Mouse (Mus musculus) brain, embryonic 14.5 days (tissue): ENCODE data around the gene Dcaf12. TPM values are rescaled to one million over a fixed set of nuclear protein-coding genes. Genes with fewer than 3 reads are reported as not detected.

Source experiments
- DNase-seq: peaks from one replicate; pipeline ENCODE4 v3.0.0-alpha.2; 2011; ENCODE audit warnings: low read depth
- CTCF ChIP-seq: fragments of 200-500 bp; IDR thresholded peaks from 2 replicates; pipeline ENCODE4 v1.5.1; 2012; ENCODE audit warnings: inconsistent platforms, mild to moderate bottlenecking, moderate library complexity, borderline replicate concordance; ENCODE audit not compliant: insufficient read depth, insufficient read length; ENCODE audit errors: extremely low read depth
- POLR2A ChIP-seq: fragments of 200-500 bp; IDR thresholded peaks from 2 replicates; pipeline ENCODE4 v1.6.1; 2012; ENCODE audit warnings: mild to moderate bottlenecking, inconsistent platforms, borderline replicate concordance; ENCODE audit not compliant: poor library complexity, insufficient read depth, insufficient read length, severe bottlenecking; ENCODE audit errors: extremely low read depth
- polyA plus RNA-seq: library from polyadenylated mRNA; depleted of rRNA; stranded (reverse); fragments of >200 nt; gene quantifications from 2 replicates; pipeline ENCODE4 v1.2.3, GENCODE M21; 2012; rRNA removed

Dcaf12 gene
- polyA plus RNA-seq: 55.0 and 63.3 TPM in 2 replicates

DNA sequence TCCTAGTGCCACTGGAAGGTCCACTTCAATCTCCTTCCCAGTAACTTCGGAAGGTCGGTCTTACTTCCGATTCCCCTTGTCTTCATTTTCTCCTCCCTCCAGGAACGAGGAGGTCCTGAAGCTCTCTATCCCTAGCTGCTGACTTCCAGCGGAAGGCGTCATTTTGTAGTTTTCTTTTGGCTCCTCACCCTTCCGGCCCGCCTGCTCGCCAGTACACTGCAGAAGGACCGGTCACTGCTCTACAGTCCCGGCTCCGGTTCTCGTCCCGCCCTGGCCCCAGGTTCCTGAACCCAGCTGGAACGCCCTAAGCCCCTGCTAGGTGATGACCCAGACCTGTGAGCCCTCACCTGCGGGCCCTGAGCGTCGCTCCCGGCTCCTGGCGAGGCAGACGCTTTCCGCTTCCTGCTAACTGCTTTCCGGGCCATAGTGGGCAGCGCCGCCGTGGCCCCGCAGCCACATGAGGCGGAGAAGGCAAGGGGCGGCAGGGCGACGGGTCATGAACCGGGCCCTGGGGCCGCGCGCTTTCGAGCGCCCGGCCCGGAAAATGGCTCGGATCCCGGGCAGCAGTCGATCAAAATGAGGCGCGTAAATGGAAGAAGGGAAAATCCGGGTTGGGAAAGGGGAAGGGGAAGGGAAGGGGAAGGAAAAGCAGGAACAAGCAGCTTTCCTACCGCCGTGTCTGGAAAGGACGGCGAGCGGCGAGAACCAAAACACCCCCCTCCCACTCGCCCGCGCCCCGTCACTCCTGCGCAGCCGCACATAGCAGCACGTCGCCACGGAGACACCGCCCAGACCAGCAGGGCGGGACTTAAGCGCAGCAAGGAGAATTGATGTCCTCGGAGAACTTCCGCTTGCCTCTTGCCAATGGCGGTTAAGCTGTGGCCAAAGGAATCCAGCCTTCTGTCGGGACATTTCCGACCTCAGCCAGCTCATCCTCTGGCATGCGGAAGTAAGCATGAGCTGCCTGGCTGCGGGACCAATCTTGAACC, at the start of gene Dcaf12:
Gene Dcaf12, minus strand, starts transcription at position 749 of the 989 bp plus-strand sequence.
- TF ChIP-seq POLR2A (peak; percentile 64; the same call in 1 of the 2 replicates), CTCF (no peak)
- DNase-seq: peak; percentile 99

GRCm38 (mm10) chr4:41361059-41361458, 46.4 kb upstream of the Dcaf12 start:
- TF ChIP-seq CTCF (no peak), POLR2A (no peak)
- no peak for DNase-seq

- TF ChIP-seq CTCF (no peak), POLR2A (no peak)
- no peak for DNase-seq
Observed at GRCm38 (mm10) chr4:41359358-41359757, 44.7 kb upstream of the Dcaf12 start.

DNA sequence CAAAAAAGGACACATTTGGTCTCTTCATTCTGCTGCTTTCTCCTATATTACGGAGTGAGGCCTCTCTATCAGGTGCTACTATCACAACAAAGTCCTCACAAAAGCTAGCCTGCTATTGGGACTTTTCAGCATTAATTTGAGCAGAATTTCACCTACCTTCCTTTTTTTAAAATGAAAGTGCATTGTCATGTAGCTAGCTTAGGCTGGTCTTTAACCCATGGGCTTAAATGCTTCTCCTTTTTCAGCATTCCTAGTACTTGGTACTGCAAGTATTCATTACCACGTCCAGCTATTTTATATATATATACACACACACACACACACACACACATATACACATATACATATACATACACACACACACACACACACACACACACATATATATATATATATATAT, 44.0 kb upstream of the Dcaf12 start:
- TF ChIP-seq POLR2A (no peak), CTCF (no peak)
- no peak for DNase-seq

DNA sequence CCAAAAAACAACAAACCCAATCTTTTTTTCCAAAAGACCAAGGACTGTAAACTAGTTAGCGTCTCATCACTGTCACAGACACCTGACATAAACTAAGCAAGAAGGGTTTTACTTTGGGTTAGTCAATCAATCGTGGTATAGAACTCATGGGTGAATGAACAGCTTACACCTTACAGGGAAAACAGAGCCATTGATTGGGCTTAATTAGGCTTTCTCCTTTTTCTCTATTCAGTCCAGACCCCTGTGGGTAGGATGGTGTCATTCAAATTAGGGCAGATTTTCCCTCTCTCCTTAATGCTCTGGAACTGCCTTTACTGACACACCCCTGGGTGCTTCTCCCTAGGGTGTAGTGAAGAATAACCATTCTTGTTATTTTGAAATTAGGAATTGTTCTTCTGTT, 42.5 kb upstream of the Dcaf12 start:
- TF ChIP-seq CTCF (no peak), POLR2A (no peak)
- peak; percentile 64 for DNase-seq

- no peak for DNase-seq
- TF ChIP-seq POLR2A (no peak), CTCF (no peak)
Observed at GRCm38 (mm10) chr4:41353265-41353664, 38.6 kb upstream of the Dcaf12 start.

GRCm38 (mm10) chr4:41352758-41353157, 38.1 kb upstream of the Dcaf12 start:
- TF ChIP-seq CTCF (no peak), POLR2A (no peak)

GRCm38 (mm10) chr4:41349199-41349591, 34.5 kb upstream of the Dcaf12 start:
- TF ChIP-seq POLR2A: no peak
- no peak for TF ChIP-seq CTCF
- no peak for DNase-seq

More at GRCm38 (mm10) chr4:41352758-41353157, 38.1 kb upstream of the Dcaf12 start:
- no peak for DNase-seq

GRCm38 (mm10) chr4:41348584-41349198, 34.0 kb upstream of the Dcaf12 start, which contains the start of gene Ubap1:
Gene Ubap1, plus strand, starts transcription at chr4:41348996.
- peak; percentile 99 for DNase-seq
- TF ChIP-seq CTCF: no peak
- TF ChIP-seq POLR2A: peak; percentile 69; the same call in 1 of the 2 replicates

DNA sequence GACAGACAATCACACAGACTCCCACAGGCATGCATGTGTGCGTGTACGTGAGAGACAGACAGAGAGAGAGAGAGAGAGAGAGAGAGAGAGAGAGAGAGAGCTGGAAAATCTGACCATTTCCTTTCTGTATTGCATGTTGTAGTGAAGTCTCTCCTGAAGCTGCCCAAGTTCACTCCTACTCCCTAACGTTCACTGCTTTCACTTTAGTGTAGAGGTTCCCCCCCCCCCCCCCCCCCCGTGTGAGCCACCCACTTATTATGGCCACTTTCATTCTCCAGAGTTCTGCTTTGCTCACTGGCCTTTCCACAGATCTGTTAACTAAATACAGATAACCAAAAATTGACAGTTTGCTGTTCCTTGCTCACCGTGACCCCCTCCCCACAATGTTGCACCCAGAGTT, 33.1 kb upstream of the Dcaf12 start:
- no peak for TF ChIP-seq POLR2A
- no peak for TF ChIP-seq CTCF
- DNase-seq: no peak

GRCm38 (mm10) chr4:41346011-41346410, 31.3 kb upstream of the Dcaf12 start:
- DNase-seq: no peak
- TF ChIP-seq POLR2A (no peak), CTCF (no peak)

DNA sequence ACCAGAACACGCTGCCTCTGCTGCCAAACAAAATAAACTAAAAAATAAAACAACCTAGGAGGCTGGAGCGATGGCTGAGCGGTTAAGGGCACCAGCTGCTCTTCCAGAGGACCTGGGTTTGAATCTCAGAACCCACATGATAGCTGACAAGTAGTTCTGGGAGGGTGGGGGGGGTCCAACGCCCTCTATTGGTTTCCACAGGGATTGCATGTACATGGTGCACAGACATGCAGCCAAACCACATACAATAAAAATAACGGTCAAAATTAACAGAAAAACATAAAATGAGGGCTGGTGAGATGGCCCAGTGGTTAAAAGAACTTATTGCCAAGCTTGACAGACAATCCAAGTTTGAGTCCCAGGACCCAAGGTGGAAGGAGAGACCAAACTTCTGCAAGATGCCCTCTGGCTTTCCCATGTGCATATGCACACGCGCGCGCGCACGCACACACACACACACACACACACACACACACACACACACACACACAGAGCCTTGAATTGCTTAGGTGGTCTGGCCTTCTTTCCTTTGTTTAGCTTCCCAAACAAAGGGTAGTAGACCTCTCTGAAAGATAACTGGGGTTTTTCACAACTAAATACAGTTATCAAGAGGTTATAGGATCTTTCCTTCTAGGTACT, 26.3 kb upstream of the Dcaf12 start:
- TF ChIP-seq CTCF: no peak
- TF ChIP-seq POLR2A: no peak
- no peak for DNase-seq
